Mouse (Mus musculus) limb, embryonic 11.5 days (tissue): ENCODE data around the gene Galnt17. TPM values are rescaled to one million over a fixed set of nuclear protein-coding genes. Genes with fewer than 3 reads are reported as not detected.

ENCODE experiments used
- ATAC-seq: fragments of 200-750 bp; cut with Nextera tagmentation; 2 replicates; pipeline ENCODE4 v1.8.0; 2017; ENCODE audit warnings: low read depth; ENCODE audit not compliant: insufficient number of reproducible peaks, low FRiP score, low TSS enrichment
- DNase-seq: peaks from one replicate; pipeline ENCODE4 v3.0.0-alpha.2; 2015; ENCODE audit warnings: low spot score
- H3K27ac ChIP-seq: fragments of 300-500 bp; sonication (generic); replicated peaks from 2 replicates; pipeline ENCODE4 v1.5.1; 2014; ENCODE audit warnings: low read depth, mild to moderate bottlenecking, low read length
- H3K27me3 ChIP-seq: fragments of 300-500 bp; sonication (generic); 2 replicates; pipeline ENCODE4 v1.6.1; 2014; ENCODE audit warnings: mild to moderate bottlenecking, low read length, mixed read lengths; ENCODE audit not compliant: control insufficient read depth, insufficient read depth
- H3K36me3 ChIP-seq: fragments of 300-500 bp; sonication (generic); 2 replicates; pipeline ENCODE4 v1.6.1; 2014; ENCODE audit warnings: mild to moderate bottlenecking, low read length, moderate library complexity, mixed read lengths; ENCODE audit not compliant: control insufficient read depth, insufficient read depth
- H3K4me1 ChIP-seq: fragments of 300-500 bp; sonication (generic); 2 replicates; pipeline ENCODE4 v1.6.1; 2014; ENCODE audit warnings: low read length, mixed read lengths; ENCODE audit not compliant: control insufficient read depth, insufficient read depth
- H3K4me2 ChIP-seq: fragments of 300-500 bp; sonication (generic); 2 replicates; pipeline ENCODE4 v1.6.1; 2014; ENCODE audit warnings: low read depth, mild to moderate bottlenecking, moderate library complexity; ENCODE audit not compliant: severe bottlenecking
- H3K4me3 ChIP-seq: fragments of 300-500 bp; sonication (generic); 2 replicates; pipeline ENCODE4 v1.5.1; 2014; ENCODE audit warnings: low read depth, low read length
- H3K9ac ChIP-seq: fragments of 300-500 bp; sonication (generic); 2 replicates; pipeline ENCODE4 v1.6.1; 2014; ENCODE audit warnings: mild to moderate bottlenecking, low read length
- H3K9me3 ChIP-seq: fragments of 300-500 bp; sonication (generic); 2 replicates; pipeline ENCODE4 v1.6.1; 2016; ENCODE audit warnings: low read length; ENCODE audit not compliant: control insufficient read depth
- WGBS: fragments of 180-500 bp; shearing (Covaris S2); extraction: QIAGEN DNeasy Blood & Tissue Kit; methylation state at CpG from one replicate; pipeline ENCODE4 v1.1.7; 2014; 5-methylcytosine and 5-hydroxymethylcytosine counted together
- polyA plus RNA-seq: library from polyadenylated mRNA; unstranded; fragments of >200 nt; fragmentation: Nextera tagmentation; extraction: Ambion mirVana; gene quantifications from 2 replicates; pipeline ENCODE4 v1.2.1, GENCODE M21; 2014

Galnt17 gene
- polyA plus RNA-seq, 1 experiment from 2014 or later: 1.1 TPM

- Histone ChIP-seq H3K27me3 (no peaks in the 10 kb centered on the region), H3K4me2 (no peak overlapping the region), H3K27ac (no peak overlapping the region), H3K4me1 (no peaks in the 10 kb centered on the region), H3K36me3 (no peaks in the 10 kb centered on the region), H3K4me3 (no peak overlapping the region), H3K9ac (no peak overlapping the region), H3K9me3 (no peaks in the 10 kb centered on the region)
- ATAC-seq (0 out of 2 replicates have a peak, but pooled peaks have one; percentile 68), DNase-seq (peak; percentile 38)
- WGBS: 20% methylated on average over 4 of the region's 4 CpGs
Measured at GRCm38 (mm10) chr5:130950421-130950820, 357.9 kb downstream of the Galnt17 start.

- H3K4me1 ChIP-seq: no peaks in the 10 kb centered on the region
- no peaks in the 10 kb centered on the region for H3K9me3 ChIP-seq
- H3K4me2 ChIP-seq: no peak overlapping the region
- H3K27me3 ChIP-seq: no peaks in the 10 kb centered on the region
- H3K36me3 ChIP-seq: no peaks in the 10 kb centered on the region
- no peak for ATAC-seq
- WGBS: 66% methylated on average over 1 of the region's 1 CpGs
- H3K27ac ChIP-seq: no peak overlapping the region
- H3K9ac ChIP-seq: no peak overlapping the region
- H3K4me3 ChIP-seq: no peak overlapping the region
- no peak for DNase-seq
Measured at GRCm38 (mm10) chr5:130949710-130950109, 358.6 kb downstream of the Galnt17 start.

GRCm38 (mm10) chr5:130938911-130939608 is 369.2 kb downstream of the Galnt17 start:
- H3K36me3 ChIP-seq: no peaks in the 10 kb centered on the region
- no peaks in the 10 kb centered on the region for H3K27me3 ChIP-seq
- H3K9ac ChIP-seq: no peak overlapping the region
- WGBS: 11% methylated on average over 4 of the region's 4 CpGs
- H3K4me2 ChIP-seq: no peak overlapping the region
- ATAC-seq (peak; percentile 48), DNase-seq (peak; percentile 77)
- no peaks in the 10 kb centered on the region for H3K9me3 ChIP-seq
- H3K4me1 ChIP-seq: peaks cover 7% of the 10 kb centered on the region; the same call in 1 of the 2 replicates
- peak overlapping the region; percentile 86 for H3K27ac ChIP-seq
- no peak overlapping the region for H3K4me3 ChIP-seq

- Histone ChIP-seq H3K4me1 (peaks cover 7% of the 10 kb centered on the region; the same call in 1 of the 2 replicates), H3K9ac (peak overlapping the region; percentile 7; the same call in 1 of the 2 replicates), H3K27ac (peak overlapping the region; percentile 86), H3K9me3 (no peaks in the 10 kb centered on the region), H3K4me2 (peak overlapping the region; percentile 21), H3K4me3 (no peak overlapping the region), H3K36me3 (no peaks in the 10 kb centered on the region), H3K27me3 (no peaks in the 10 kb centered on the region)
- ATAC-seq (peak; percentile 71), DNase-seq (peak; percentile 77)
- 2% methylated on average over 7 of the region's 7 CpGs for WGBS
Measured at GRCm38 (mm10) chr5:130938274-130938741, 370.0 kb downstream of the Galnt17 start.

GRCm38 (mm10) chr5:130930999-130931398 is 377.3 kb downstream of the Galnt17 start:
- no peak overlapping the region for H3K4me2 ChIP-seq

GRCm38 (mm10) chr5:130927794-130928149 is 380.5 kb downstream of the Galnt17 start:
- no peaks in the 10 kb centered on the region for H3K36me3 ChIP-seq
- no peak overlapping the region for H3K4me3 ChIP-seq
- H3K4me1 ChIP-seq: no peaks in the 10 kb centered on the region
- H3K27ac ChIP-seq: no peak overlapping the region
- H3K4me2 ChIP-seq: no peak overlapping the region
- ATAC-seq: no peak
- no peak for DNase-seq
- H3K27me3 ChIP-seq: no peaks in the 10 kb centered on the region
- WGBS: 82% methylated on average over 8 of the region's 8 CpGs
- no peak overlapping the region for H3K9ac ChIP-seq
- no peaks in the 10 kb centered on the region for H3K9me3 ChIP-seq

More at GRCm38 (mm10) chr5:130930999-130931398, 377.3 kb downstream of the Galnt17 start:
- ATAC-seq (no peak), DNase-seq (no peak)
- Histone ChIP-seq H3K27ac (no peak overlapping the region), H3K4me1 (no peaks in the 10 kb centered on the region), H3K27me3 (no peaks in the 10 kb centered on the region), H3K4me3 (no peak overlapping the region), H3K9me3 (no peaks in the 10 kb centered on the region), H3K36me3 (no peaks in the 10 kb centered on the region), H3K9ac (no peak overlapping the region)
- 53% methylated on average over 1 of the region's 1 CpGs for WGBS

GRCm38 (mm10) chr5:130927138-130927793 is 381.0 kb downstream of the Galnt17 start:
- Histone ChIP-seq H3K4me2 (no peak overlapping the region), H3K36me3 (no peaks in the 10 kb centered on the region), H3K4me3 (no peak overlapping the region), H3K9ac (no peak overlapping the region), H3K4me1 (no peaks in the 10 kb centered on the region), H3K27me3 (no peaks in the 10 kb centered on the region), H3K9me3 (no peaks in the 10 kb centered on the region), H3K27ac (no peak overlapping the region)
- WGBS: 89% methylated on average over 3 of the region's 3 CpGs
- ATAC-seq (no peak), DNase-seq (no peak)

- H3K4me2 ChIP-seq: no peak overlapping the region
- no peak for DNase-seq
- no peak for ATAC-seq
- WGBS: 93% methylated on average over 7 of the region's 7 CpGs
- no peak overlapping the region for H3K9ac ChIP-seq
- H3K36me3 ChIP-seq: no peaks in the 10 kb centered on the region
- H3K9me3 ChIP-seq: no peaks in the 10 kb centered on the region
- no peak overlapping the region for H3K4me3 ChIP-seq
- H3K27me3 ChIP-seq: no peaks in the 10 kb centered on the region
- no peak overlapping the region for H3K27ac ChIP-seq
- no peaks in the 10 kb centered on the region for H3K4me1 ChIP-seq
Measured at GRCm38 (mm10) chr5:130925681-130926080, 382.6 kb downstream of the Galnt17 start.
